Mouse (Mus musculus) hindbrain, postnatal 0 days (tissue): Measurements from ENCODE around the gene 1700034J05Rik. TPM values are rescaled to one million over a fixed set of nuclear protein-coding genes. Genes with fewer than 3 reads are reported as not detected.

ENCODE experiments used
- ATAC-seq: fragments of 200-750 bp; cut with Nextera tagmentation; 2 replicates; pipeline ENCODE4 v1.8.0; 2017; ENCODE audit warnings: mild to moderate bottlenecking, moderate TSS enrichment, moderate library complexity
- DNase-seq: peaks from one replicate; pipeline ENCODE4 v3.0.0-alpha.2; 2015; ENCODE audit warnings: low spot score
- H3K27ac ChIP-seq: fragments of 300-500 bp; sonication (generic); 2 replicates; pipeline ENCODE4 v1.5.1; 2014; ENCODE audit warnings: mild to moderate bottlenecking
- H3K27me3 ChIP-seq: fragments of 300-500 bp; sonication (generic); 2 replicates; pipeline ENCODE4 v1.6.1; 2014; ENCODE audit warnings: low read length, mixed read lengths; ENCODE audit not compliant: insufficient read depth
- H3K36me3 ChIP-seq: fragments of 300-500 bp; sonication (generic); 2 replicates; pipeline ENCODE4 v1.6.1; 2014; ENCODE audit warnings: low read length, mixed read lengths; ENCODE audit not compliant: insufficient read depth
- H3K4me1 ChIP-seq: fragments of 300-500 bp; sonication (generic); 2 replicates; pipeline ENCODE4 v1.6.1; 2014; ENCODE audit warnings: antibody characterized with exemption, low read length, mixed read lengths; ENCODE audit not compliant: insufficient read depth
- H3K4me2 ChIP-seq: fragments of 300-500 bp; sonication (generic); 2 replicates; pipeline ENCODE4 v1.6.1; 2014; ENCODE audit warnings: low read depth, mild to moderate bottlenecking, low read length, moderate library complexity, mixed read lengths
- H3K4me3 ChIP-seq: fragments of 300-500 bp; sonication (generic); 2 replicates; pipeline ENCODE4 v1.5.1; 2014; ENCODE audit warnings: low read length
- H3K9ac ChIP-seq: fragments of 300-500 bp; sonication (generic); replicated peaks from 2 replicates; pipeline ENCODE4 v1.6.1; 2014; ENCODE audit warnings: mild to moderate bottlenecking, low read length, moderate library complexity, mixed read lengths
- H3K9me3 ChIP-seq: fragments of 300-500 bp; sonication (generic); 2 replicates; pipeline ENCODE4 v1.6.1; 2016; ENCODE audit warnings: low read length, mixed read lengths
- CTCF ChIP-seq: IDR thresholded peaks from 2 replicates; pipeline ENCODE4 v1.5.1; 2016; ENCODE audit warnings: antibody characterized with exemption, control low read depth, low read depth
- WGBS: fragments of 180-500 bp; shearing (Covaris S2); extraction: QIAGEN DNeasy Blood & Tissue Kit; methylation state at CpG from one replicate; pipeline ENCODE4 v1.1.7; 2014; 5-methylcytosine and 5-hydroxymethylcytosine counted together
- polyA plus RNA-seq: library from polyadenylated mRNA; unstranded; fragments of >200 nt; fragmentation: Nextera tagmentation; extraction: Ambion mirVana; gene quantifications from 2 replicates; pipeline ENCODE4 v1.2.1, GENCODE M21; 2015
- total RNA-seq: library from RNA; depleted of rRNA; stranded (reverse); fragments of >200 nt; gene quantifications from 2 replicates; pipeline ENCODE4 v1.2.3, GENCODE M21; 2014

1700034J05Rik gene
- total and polyA plus RNA-seq, 2 experiments from 2014 or later: not detected

GRCm38 (mm10) chr6:146913489-146914198 lies 40.6 kb downstream of the 1700034J05Rik start:
- H3K9me3 ChIP-seq: no peaks in the 10 kb centered on the region
- no peak for TF ChIP-seq CTCF
- H3K27me3 ChIP-seq: no peaks in the 10 kb centered on the region
- no peak overlapping the region for H3K27ac ChIP-seq
- H3K4me3 ChIP-seq: no peak overlapping the region
- no peaks in the 10 kb centered on the region for H3K36me3 ChIP-seq
- ATAC-seq (no peak), DNase-seq (no peak)
- WGBS: 74% methylated on average over 4 of the region's 4 CpGs
- H3K4me2 ChIP-seq: no peak overlapping the region
- H3K4me1 ChIP-seq: no peaks in the 10 kb centered on the region
- H3K9ac ChIP-seq: no peak overlapping the region

- ATAC-seq (no peak), DNase-seq (no peak)
- H3K9me3 ChIP-seq: no peaks in the 10 kb centered on the region
- no peak overlapping the region for H3K27ac ChIP-seq
- H3K9ac ChIP-seq: no peak overlapping the region
- no peak overlapping the region for H3K4me3 ChIP-seq
- H3K4me2 ChIP-seq: no peak overlapping the region
- no peaks in the 10 kb centered on the region for H3K36me3 ChIP-seq
- WGBS: 18% methylated on average over 3 of the region's 3 CpGs
- no peaks in the 10 kb centered on the region for H3K27me3 ChIP-seq
- TF ChIP-seq CTCF: no peak
- no peaks in the 10 kb centered on the region for H3K4me1 ChIP-seq
Measured at GRCm38 (mm10) chr6:146912835-146913488, 41.3 kb downstream of the 1700034J05Rik start.

- no peak overlapping the region for H3K4me2 ChIP-seq
- no peaks in the 10 kb centered on the region for H3K27me3 ChIP-seq
- H3K36me3 ChIP-seq: no peaks in the 10 kb centered on the region
- DNase-seq (no peak), ATAC-seq (no peak)
- no peak overlapping the region for H3K27ac ChIP-seq
- TF ChIP-seq CTCF: no peak
- 0 out of 2 replicates have a peak, but pooled peaks cover 6% of the 10 kb centered on the region for H3K4me1 ChIP-seq
- 89% methylated on average over 2 of the region's 2 CpGs for WGBS
- H3K9me3 ChIP-seq: no peaks in the 10 kb centered on the region
- no peak overlapping the region for H3K4me3 ChIP-seq
- H3K9ac ChIP-seq: no peak overlapping the region
Measured at GRCm38 (mm10) chr6:146910801-146911200, 43.4 kb downstream of the 1700034J05Rik start.

- Histone ChIP-seq H3K9ac (no peak overlapping the region), H3K4me1 (0 out of 2 replicates have a peak, but pooled peaks cover 6% of the 10 kb centered on the region), H3K27me3 (no peaks in the 10 kb centered on the region), H3K4me2 (no peak overlapping the region), H3K36me3 (no peaks in the 10 kb centered on the region), H3K9me3 (no peaks in the 10 kb centered on the region), H3K4me3 (no peak overlapping the region), H3K27ac (no peak overlapping the region)
- TF ChIP-seq CTCF: no peak
- WGBS: 81% methylated on average over 5 of the region's 5 CpGs
- DNase-seq (no peak), ATAC-seq (no peak)
Measured at GRCm38 (mm10) chr6:146909725-146910489, 44.3 kb downstream of the 1700034J05Rik start.

GRCm38 (mm10) chr6:146908801-146909200 lies 45.4 kb downstream of the 1700034J05Rik start:
- H3K36me3 ChIP-seq: no peaks in the 10 kb centered on the region

GRCm38 (mm10) chr6:146907795-146908190 lies 46.4 kb downstream of the 1700034J05Rik start:
- Histone ChIP-seq H3K36me3 (no peaks in the 10 kb centered on the region), H3K4me3 (no peak overlapping the region), H3K4me1 (0 out of 2 replicates have a peak, but pooled peaks cover 6% of the 10 kb centered on the region), H3K9me3 (no peaks in the 10 kb centered on the region), H3K4me2 (no peak overlapping the region), H3K27me3 (no peaks in the 10 kb centered on the region), H3K27ac (no peak overlapping the region), H3K9ac (no peak overlapping the region)
- DNase-seq (no peak), ATAC-seq (no peak)
- WGBS: 95% methylated on average over 1 of the region's 1 CpGs
- no peak for TF ChIP-seq CTCF

More at GRCm38 (mm10) chr6:146908801-146909200, 45.4 kb downstream of the 1700034J05Rik start:
- Histone ChIP-seq H3K27ac (no peak overlapping the region), H3K4me2 (no peak overlapping the region), H3K4me1 (0 out of 2 replicates have a peak, but pooled peaks cover 6% of the 10 kb centered on the region), H3K4me3 (no peak overlapping the region), H3K9me3 (no peaks in the 10 kb centered on the region), H3K27me3 (no peaks in the 10 kb centered on the region), H3K9ac (no peak overlapping the region)
- 51% methylated on average over 2 of the region's 2 CpGs for WGBS
- no peak for ATAC-seq
- no peak for TF ChIP-seq CTCF
- DNase-seq: no peak
